Comparison of ENCODE assay signal across 8 mouse cellular contexts in genomic region chr1:156539787-156540560, GRCm38 (mm10). TPM values are rescaled to one million over a fixed set of nuclear protein-coding genes. Genes with fewer than 3 reads are reported as not detected.
DNase-seq lines count a peak whose midpoint lies in the region; ATAC-seq and TF ChIP-seq lines count a peak whose summit lies in the region.

No protein-coding gene starts in this region.

- H3K4me2 ChIP-seq in heart, embryonic 11.5 days, result no peak overlapping the region

- TF ChIP-seq POLR2A in cortical plate, adult 2 months (IDR thresholded peaks at IDR 0.05; ENCODE audit: extremely low read depth, insufficient read depth, low read length), result no peak

- H3K27me3 ChIP-seq in heart, embryonic 11.5 days (ENCODE audit: control insufficient read depth, insufficient read depth, low read length), result no peaks in the 10 kb centered on the region

- WGBS in heart, embryonic 11.5 days (ENCODE audit: insufficient replicate concordance), result 41% methylated on average over 4 of the region's 4 CpGs

- no peaks in the 10 kb centered on the region for H3K36me3 ChIP-seq in heart, embryonic 11.5 days (ENCODE audit: control insufficient read depth, insufficient read depth, low read length)

- no peaks in the 10 kb centered on the region for H3K9me3 ChIP-seq in heart, embryonic 11.5 days (replicated peaks; ENCODE audit: control insufficient read depth, low read length)

- no peak overlapping the region for H3K4me3 ChIP-seq in heart, embryonic 11.5 days (ENCODE audit: low read depth, low read length)
- no peak overlapping the region for H3K4me3 ChIP-seq in cortical plate, adult 2 months (ENCODE audit: insufficient read depth, low read length)

- ATAC-seq in heart, embryonic 11.5 days (replicated peaks; ENCODE audit: insufficient number of reproducible peaks, low FRiP score, low TSS enrichment), result no peak
- peak; percentile 47 for ATAC-seq in megakaryocyte, adult 5-6 weeks (ENCODE audit: poor library complexity, severe bottlenecking)

- no peak overlapping the region for H3K27ac ChIP-seq in heart, embryonic 11.5 days (ENCODE audit: low read depth, low read length)
- no peak overlapping the region for H3K27ac ChIP-seq in cortical plate, adult 2 months (ENCODE audit: insufficient read depth, low read length)

- peak; percentile 17 for DNase-seq in heart, postnatal 4 days
- DNase-seq in right cerebral cortex, adult 2 months (ENCODE audit: low spot score in 2 of 2), result peak; percentile 22 to 38
- no peak for DNase-seq in right cerebral cortex, postnatal 25 days
- DNase-seq in ovary, postnatal 10 days (ENCODE audit: low spot score), result no peak
- no peak for DNase-seq in frontal cortex, postnatal 14 days (ENCODE audit: low spot score in 2 of 2)

- no peaks in the 10 kb centered on the region for H3K4me1 ChIP-seq in heart, embryonic 11.5 days (ENCODE audit: control insufficient read depth, insufficient read depth, low read length)
- H3K4me1 ChIP-seq in cortical plate, adult 2 months (ENCODE audit: control insufficient read depth, insufficient read depth, low read length), result no peaks in the 10 kb centered on the region

- H3K9ac ChIP-seq in heart, embryonic 11.5 days (ENCODE audit: low read depth, low read length), result no peak overlapping the region

- TF ChIP-seq CTCF in cortical plate, adult 2 months (IDR thresholded peaks at IDR 0.05; ENCODE audit: extremely low read depth, insufficient read depth, low read length), result peak; percentile 74

RNA-seq across cellular contexts. Expression of gene Gm10031, which starts 16.2 kb away (rescaled TPM):
- total RNA-seq in heart, postnatal 4 days (2021), result 10 to 100 TPM; 43.1 to 47.8 TPM
- 0.35 and 0.66 TPM in 2 replicates for polyA plus RNA-seq in heart, embryonic 11.5 days (2014; fragmentation: Nextera tagmentation; extraction: Ambion mirVana)
- 9.7 and 10.3 TPM in 2 replicates for polyA plus RNA-seq in cortical plate, adult 2 months (2012; rRNA removed)
- total RNA-seq in megakaryocyte, adult 5-6 weeks (2015), result 3.8 and 7.0 TPM in 2 replicates
- total RNA-seq in megakaryocyte, adult 5-6 weeks (2017), result 12.0 and 19.4 TPM in 2 replicates

RNA-seq across cellular contexts. Expression of gene Abl2, which starts 18.6 kb away (rescaled TPM):
- total RNA-seq in heart, postnatal 4 days (2021), result 10 to 100 TPM; 24.0 to 26.1 TPM
- 3.5 and 5.2 TPM in 2 replicates for polyA plus RNA-seq in heart, embryonic 11.5 days (2014; fragmentation: Nextera tagmentation; extraction: Ambion mirVana)
- polyA plus RNA-seq in cortical plate, adult 2 months (2012; rRNA removed), result 16.9 and 18.9 TPM in 2 replicates
- total RNA-seq in megakaryocyte, adult 5-6 weeks (2015), result 3.5 and 4.2 TPM in 2 replicates
- total RNA-seq in megakaryocyte, adult 5-6 weeks (2017), result 8.0 and 8.1 TPM in 2 replicates

Comparison
In these comparisons a context has a peak if more than half of its experiments do, and no peak if none do; other contexts are left out.
1. DNase-seq: peak in heart, postnatal 4 days (single experiment) and right cerebral cortex, adult 2 months (2 of 2); none in right cerebral cortex, postnatal 25 days (single experiment), ovary, postnatal 10 days (single experiment) and frontal cortex, postnatal 14 days (0 of 2).